Mouse (Mus musculus): ENCODE data around the gene Tfrc.
"Not testable (repeated sequence)": the region's sequence is repeated elsewhere in the genome, so short reads cannot be mapped to it uniquely, and the experiment has no call there.

Gene Tfrc

GRCm38 (mm10) chr16:32613269-32613834 is 4.6 kb downstream of the Tfrc start:
- DNase-seq, result no peak

- DNase-seq, result no peak
These were observed 5.3 kb downstream of the Tfrc start for GRCm38 (mm10) chr16:32614047-32614446.

GRCm38 (mm10) chr16:32618946-32619345 is 10.2 kb downstream of the Tfrc start:
- DNase-seq, result no peak

GRCm38 (mm10) chr16:32628140-32628539 is 19.4 kb downstream of the Tfrc start:
- DNase-seq, result no peak

GRCm38 (mm10) chr16:32632328-32632824 is 23.7 kb downstream of the Tfrc start:
- DNase-seq, result no peak

- DNase-seq, result no peak
These were observed 24.8 kb downstream of the Tfrc start for GRCm38 (mm10) chr16:32633486-32634012.

GRCm38 (mm10) chr16:32634183-32634582 is 25.5 kb downstream of the Tfrc start:
- no peak for DNase-seq

- DNase-seq, result peak in 1 of 2 experiments; percentile 38
These were observed 26.6 kb downstream of the Tfrc start for GRCm38 (mm10) chr16:32635314-32635713.

GRCm38 (mm10) chr16:32636331-32636730 is 27.6 kb downstream of the Tfrc start:
- DNase-seq, result no peak

- no peak for DNase-seq
These were observed 28.3 kb downstream of the Tfrc start for GRCm38 (mm10) chr16:32636871-32637521.

GRCm38 (mm10) chr16:32638476-32638875 is 29.8 kb downstream of the Tfrc start:
- DNase-seq, result peak; percentile 91 to 93

- DNase-seq, result peak; percentile 71 to 81
These were observed 31.4 kb downstream of the Tfrc start for GRCm38 (mm10) chr16:32640096-32640495.

GRCm38 (mm10) chr16:32640683-32641082 is 32.0 kb downstream of the Tfrc start:
- DNase-seq, result not testable (repeated sequence)

- peak in 1 of 2 experiments; percentile 42 for DNase-seq
These were observed 32.9 kb downstream of the Tfrc start for GRCm38 (mm10) chr16:32641440-32642219.

- DNase-seq, result peak in 1 of 2 experiments; percentile 50
These were observed 33.6 kb downstream of the Tfrc start for GRCm38 (mm10) chr16:32642280-32642679.

GRCm38 (mm10) chr16:32643661-32644061 is 34.9 kb downstream of the Tfrc start, which contains the start of gene Tnk2:
TSS of gene Tnk2 (plus strand) at chr16:32643874.
- peak; percentile 90 to 95 for DNase-seq

- DNase-seq, result peak; percentile 64 to 77
These were observed 35.5 kb downstream of the Tfrc start for GRCm38 (mm10) chr16:32644069-32644800.

- no peak for DNase-seq
These were observed 36.1 kb downstream of the Tfrc start for GRCm38 (mm10) chr16:32644801-32645170.

GRCm38 (mm10) chr16:32645361-32645914 is 36.7 kb downstream of the Tfrc start:
- DNase-seq, result peak; percentile 54 to 67

- DNase-seq, result no peak
These were observed 37.3 kb downstream of the Tfrc start for GRCm38 (mm10) chr16:32646014-32646413.

- DNase-seq, result no peak
These were observed 39.0 kb downstream of the Tfrc start for GRCm38 (mm10) chr16:32647712-32648111.

GRCm38 (mm10) chr16:32650461-32650860 is 41.7 kb downstream of the Tfrc start:
- no peak for DNase-seq
